Mouse (Mus musculus) liver, embryonic 14.5 days (tissue): ENCODE measurements at regions not wholly inside any gene's neighbourhood (a gene's known extent, or its start where the extent isn't known, plus 50 kb on each side); places are given as distances from the start of the nearest gene placed in this dataset.

Source experiments
- CTCF ChIP-seq: IDR thresholded peaks from 2 replicates; pipeline ENCODE4 v1.5.1; 2016; ENCODE audit warnings: antibody characterized with exemption, low read depth, control low read depth
- EP300 ChIP-seq: IDR thresholded peaks from 2 replicates; pipeline ENCODE4 v1.6.1; 2016; ENCODE audit warnings: antibody characterized with exemption, low read depth

DNA sequence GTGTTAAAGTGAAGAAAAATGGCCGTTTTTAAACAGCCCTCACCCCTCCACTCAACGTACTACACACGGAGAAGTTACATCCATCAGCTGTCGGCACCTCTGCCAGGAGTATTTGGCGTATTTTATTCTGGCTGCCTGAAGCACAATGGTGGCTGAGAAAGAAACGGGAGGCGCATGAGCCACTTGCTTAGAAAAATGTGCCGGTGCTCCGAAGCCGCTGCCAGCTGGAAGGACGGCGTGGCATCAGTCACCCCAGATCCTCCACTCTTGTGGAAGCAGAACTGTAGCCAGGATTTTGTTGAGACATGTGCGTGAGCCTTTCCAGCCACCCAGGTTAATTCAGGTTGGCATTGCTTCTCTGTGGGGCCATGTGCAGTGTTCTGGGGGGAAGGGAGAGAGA lies 103.1 kb upstream of the A230072I06Rik start:
- TF ChIP-seq CTCF (no peak), EP300 (no peak)
